Mouse (Mus musculus): ENCODE results near the gene Olfr1392. TPM values are rescaled to one million over a fixed set of nuclear protein-coding genes. Genes with fewer than 3 reads are reported as not detected.

Gene Olfr1392
- polyA plus RNA-seq, 1 experiment from 2014 or later: 0.08 TPM

- peak; percentile 23 for ATAC-seq
- H3K36me3 ChIP-seq (ENCODE audit: control insufficient read depth, insufficient read depth): no peaks in the 10 kb centered on the region
- peak overlapping the region; percentile 54 for H3K4me3 ChIP-seq (ENCODE audit: low read depth, low read length)
- peak overlapping the region; percentile 34; the same call in 1 of the 2 replicates for H3K9ac ChIP-seq (ENCODE audit: low read depth, low read length)
- H3K4me1 ChIP-seq (replicated peaks; ENCODE audit: control insufficient read depth, insufficient read depth, low read length): peaks cover 31% of the 10 kb centered on the region
- no peaks in the 10 kb centered on the region for H3K27me3 ChIP-seq (replicated peaks; ENCODE audit: control insufficient read depth, insufficient read depth, low read length)
- 21% methylated on average over 12 of the region's 12 CpGs for WGBS
- no peaks in the 10 kb centered on the region for H3K9me3 ChIP-seq (ENCODE audit: control insufficient read depth)
- TF ChIP-seq CTCF (IDR thresholded peaks at IDR 0.05; ENCODE audit: low read depth): no peak
- peak overlapping the region; percentile 94 for H3K27ac ChIP-seq (ENCODE audit: low read depth, low read length)
- H3K4me2 ChIP-seq (replicated peaks; ENCODE audit: low read depth): peak overlapping the region; percentile 72
These were observed 39.3 kb upstream of the Olfr1392 start for GRCm38 (mm10) chr11:49245634-49246415.

GRCm38 (mm10) chr11:49246523-49246922 is 38.6 kb upstream of the Olfr1392 start:
- no peak for ATAC-seq
- Histone ChIP-seq H3K27me3 (replicated peaks; ENCODE audit: control insufficient read depth, insufficient read depth, low read length) (no peaks in the 10 kb centered on the region), H3K9ac (ENCODE audit: low read depth, low read length) (no peak overlapping the region), H3K4me2 (replicated peaks; ENCODE audit: low read depth) (peak overlapping the region; percentile 72), H3K4me1 (replicated peaks; ENCODE audit: control insufficient read depth, insufficient read depth, low read length) (peaks cover 34% of the 10 kb centered on the region), H3K4me3 (ENCODE audit: low read depth, low read length) (peak overlapping the region; percentile 54), H3K36me3 (ENCODE audit: control insufficient read depth, insufficient read depth) (no peaks in the 10 kb centered on the region), H3K9me3 (ENCODE audit: control insufficient read depth) (no peaks in the 10 kb centered on the region), H3K27ac (ENCODE audit: low read depth, low read length) (peak overlapping the region; percentile 54)
- no peak for TF ChIP-seq CTCF (IDR thresholded peaks at IDR 0.05; ENCODE audit: low read depth)
- 77% methylated on average over 4 of the region's 4 CpGs for WGBS

- H3K4me1 ChIP-seq (replicated peaks; ENCODE audit: control insufficient read depth, insufficient read depth, low read length): peaks cover 40% of the 10 kb centered on the region
- no peaks in the 10 kb centered on the region for H3K9me3 ChIP-seq (ENCODE audit: control insufficient read depth)
- no peak for ATAC-seq
- peak overlapping the region; percentile 54 for H3K27ac ChIP-seq (ENCODE audit: low read depth, low read length)
- 24% methylated on average over 2 of the region's 2 CpGs for WGBS
- H3K27me3 ChIP-seq (replicated peaks; ENCODE audit: control insufficient read depth, insufficient read depth, low read length): no peaks in the 10 kb centered on the region
- H3K4me3 ChIP-seq (ENCODE audit: low read depth, low read length): 0 out of 2 replicates have a peak overlapping the region, but pooled peaks have one; percentile 5
- TF ChIP-seq CTCF (IDR thresholded peaks at IDR 0.05; ENCODE audit: low read depth): no peak
- H3K36me3 ChIP-seq (ENCODE audit: control insufficient read depth, insufficient read depth): no peaks in the 10 kb centered on the region
- H3K9ac ChIP-seq (ENCODE audit: low read depth, low read length): no peak overlapping the region
- peak overlapping the region; percentile 72 for H3K4me2 ChIP-seq (replicated peaks; ENCODE audit: low read depth)
These were observed 37.8 kb upstream of the Olfr1392 start for GRCm38 (mm10) chr11:49247255-49247654.

GRCm38 (mm10) chr11:49248226-49248973 is 36.7 kb upstream of the Olfr1392 start:
- Histone ChIP-seq H3K27me3 (replicated peaks; ENCODE audit: control insufficient read depth, insufficient read depth, low read length) (no peaks in the 10 kb centered on the region), H3K4me2 (replicated peaks; ENCODE audit: low read depth) (peak overlapping the region; percentile 9; the same call in 1 of the 2 replicates), H3K4me1 (replicated peaks; ENCODE audit: control insufficient read depth, insufficient read depth, low read length) (peaks cover 40% of the 10 kb centered on the region), H3K4me3 (ENCODE audit: low read depth, low read length) (no peak overlapping the region), H3K9ac (ENCODE audit: low read depth, low read length) (no peak overlapping the region), H3K9me3 (ENCODE audit: control insufficient read depth) (no peaks in the 10 kb centered on the region), H3K36me3 (ENCODE audit: control insufficient read depth, insufficient read depth) (peaks cover under 1% of the 10 kb centered on the region; the same call in 1 of the 2 replicates), H3K27ac (ENCODE audit: low read depth, low read length) (peak overlapping the region; percentile 41)
- no peak for TF ChIP-seq CTCF (IDR thresholded peaks at IDR 0.05; ENCODE audit: low read depth)
- no peak for ATAC-seq
- 35% methylated on average over 6 of the region's 6 CpGs for WGBS

- Histone ChIP-seq H3K9ac (ENCODE audit: low read depth, low read length) (no peak overlapping the region), H3K4me3 (ENCODE audit: low read depth, low read length) (no peak overlapping the region)
- no peak for TF ChIP-seq CTCF (IDR thresholded peaks at IDR 0.05; ENCODE audit: low read depth)
These were observed 35.9 kb upstream of the Olfr1392 start for GRCm38 (mm10) chr11:49248974-49249700.

More at GRCm38 (mm10) chr11:49248974-49249700, 35.9 kb upstream of the Olfr1392 start:
- Histone ChIP-seq H3K9me3 (ENCODE audit: control insufficient read depth) (no peaks in the 10 kb centered on the region), H3K27me3 (replicated peaks; ENCODE audit: control insufficient read depth, insufficient read depth, low read length) (no peaks in the 10 kb centered on the region), H3K36me3 (ENCODE audit: control insufficient read depth, insufficient read depth) (peaks cover 8% of the 10 kb centered on the region; the same call in 1 of the 2 replicates), H3K4me2 (replicated peaks; ENCODE audit: low read depth) (peak overlapping the region; percentile 89), H3K27ac (ENCODE audit: low read depth, low read length) (peak overlapping the region; percentile 41; the same call in 1 of the 2 replicates), H3K4me1 (replicated peaks; ENCODE audit: control insufficient read depth, insufficient read depth, low read length) (peaks cover 40% of the 10 kb centered on the region)
- no peak for ATAC-seq
- 61% methylated on average over 6 of the region's 6 CpGs for WGBS

All from intestine, postnatal 0 days (tissue).